Mouse (Mus musculus) stomach, postnatal 0 days (tissue): ENCODE measurements at regions not wholly inside any gene's neighbourhood (a gene's known extent, or its start where the extent isn't known, plus 50 kb on each side); places are given as distances from the start of the nearest gene placed in this dataset.

Experiments used
- CTCF ChIP-seq: IDR thresholded peaks from 2 replicates; pipeline ENCODE4 v1.5.1; 2016; ENCODE audit warnings: antibody characterized with exemption, low read depth, mild to moderate bottlenecking, moderate library complexity
- EP300 ChIP-seq: optimal IDR thresholded peaks from 2 replicates; pipeline ENCODE3; 2016; ENCODE audit warnings: antibody characterized with exemption

DNA sequence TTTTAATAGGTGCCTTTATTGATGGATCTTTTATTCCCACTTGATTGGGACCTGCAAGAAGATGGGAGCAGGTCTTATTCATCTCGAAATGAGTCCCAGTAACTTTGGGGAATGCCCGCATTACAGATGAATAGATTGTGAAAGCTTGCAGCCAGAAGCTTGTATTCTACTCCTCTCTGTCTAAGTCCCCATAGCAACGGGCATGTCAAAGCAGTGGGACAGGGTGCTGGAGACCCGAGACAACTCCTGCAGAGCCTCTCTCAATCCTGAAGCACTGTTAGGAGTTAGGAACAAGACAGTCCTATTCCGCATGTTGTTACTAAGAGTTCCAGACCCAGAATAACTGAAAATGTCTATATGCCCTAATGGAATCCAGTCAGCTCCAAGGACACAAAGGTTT lies 233.1 kb downstream of the Ube2cbp start:
- TF ChIP-seq CTCF (no peak), EP300 (no peak)
